Mouse (Mus musculus) kidney, adult 2 months (tissue): ENCODE measurements around the gene Pigh. TPM values are rescaled to one million over a fixed set of nuclear protein-coding genes. Genes with fewer than 3 reads are reported as not detected.

Source experiments
- DNase-seq: peaks from one replicate; pipeline ENCODE4 v3.0.0; 2021
- H3K27ac ChIP-seq: fragments of 200-500 bp; 2 replicates; pipeline ENCODE4 v1.5.1; 2012; ENCODE audit warnings: low read depth, low read length, control low read depth, inconsistent platforms; ENCODE audit not compliant: insufficient read depth
- H3K27me3 ChIP-seq: fragments of 200-500 bp; replicated peaks from 2 replicates; pipeline ENCODE4 v1.6.1; 2012; ENCODE audit warnings: mild to moderate bottlenecking, moderate library complexity, low read length, inconsistent platforms; ENCODE audit not compliant: control insufficient read depth, insufficient read depth
- H3K36me3 ChIP-seq: fragments of 200-500 bp; 2 replicates; pipeline ENCODE4 v1.6.1; 2012; ENCODE audit warnings: mild to moderate bottlenecking, moderate library complexity, low read length, inconsistent platforms; ENCODE audit not compliant: control insufficient read depth, insufficient read depth
- H3K4me1 ChIP-seq: fragments of 200-500 bp; 2 replicates; pipeline ENCODE4 v1.6.1; 2011; ENCODE audit warnings: low read length; ENCODE audit not compliant: control insufficient read depth, insufficient read depth
- H3K4me3 ChIP-seq: fragments of 200-500 bp; 2 replicates; pipeline ENCODE4 v1.5.1; 2011; ENCODE audit warnings: mild to moderate bottlenecking, low read depth, low read length, control low read depth; ENCODE audit not compliant: insufficient read depth
- CTCF ChIP-seq: fragments of 200-500 bp; conservative IDR thresholded peaks from 2 replicates; pipeline ENCODE4 v1.5.1; 2011; ENCODE audit warnings: low read depth, mild to moderate bottlenecking, control low read depth, low read length, moderate library complexity, mixed read lengths; ENCODE audit not compliant: insufficient read depth, insufficient read length
- POLR2A ChIP-seq: fragments of 200-500 bp; IDR thresholded peaks from one replicate; pipeline ENCODE4 v1.6.1; 2011; ENCODE audit warnings: low read depth, low read length, control low read depth
- WGBS: fragments of 180-500 bp; shearing (Covaris S2); methylation state at CpG from one replicate; pipeline ENCODE4 v1.1.7; 2018; 5-methylcytosine and 5-hydroxymethylcytosine counted together
- polyA plus RNA-seq: library from polyadenylated mRNA; depleted of rRNA; stranded (reverse); fragments of >200 nt; gene quantifications from 2 replicates; pipeline ENCODE4 v1.2.3, GENCODE M21; 2012; rRNA removed

Gene Pigh
- polyA plus RNA-seq, 1 experiment = 12.4 TPM

DNA sequence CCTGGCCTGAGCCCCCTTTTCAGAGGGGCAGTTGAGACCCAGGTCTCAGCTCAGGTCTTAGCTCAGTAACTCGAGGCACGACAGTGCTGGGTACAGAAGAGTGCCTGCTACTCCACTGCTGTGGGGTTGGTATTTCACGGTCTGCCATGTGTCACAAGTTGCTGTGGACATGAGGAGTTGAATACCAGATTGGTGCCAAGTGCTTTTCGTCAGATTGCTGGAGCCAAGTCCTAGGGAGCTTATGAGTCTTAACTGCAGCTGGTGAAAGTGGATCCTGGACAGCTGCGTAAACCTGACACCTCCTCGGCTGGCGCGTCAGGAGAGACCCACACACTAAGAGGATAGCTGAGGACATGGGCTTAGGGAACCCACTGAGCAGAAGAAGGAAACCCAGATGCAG lies 44.8 kb downstream of the Pigh start:
- DNase-seq = no peak

DNA sequence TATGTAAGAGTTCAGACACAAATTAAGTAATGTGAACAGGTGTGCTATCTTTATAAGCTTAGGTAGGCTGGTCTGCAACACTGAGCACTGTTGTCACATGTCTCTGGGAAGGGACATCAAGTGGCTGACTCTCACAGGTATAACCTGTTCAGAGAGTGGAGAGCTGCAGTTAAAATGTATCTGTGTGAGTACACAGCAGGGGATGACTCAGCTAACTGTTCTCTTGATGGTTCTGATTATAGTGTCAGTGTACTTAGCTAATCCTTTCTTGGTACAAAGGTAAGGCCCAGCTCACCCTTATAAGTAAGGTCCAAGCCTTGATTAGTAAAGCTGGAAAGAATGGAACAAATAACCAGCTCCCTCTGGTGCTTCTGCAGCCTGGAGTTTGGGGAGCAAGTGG lies 48.0 kb downstream of the Pigh start:
- H3K4me1 ChIP-seq = no peaks in the 10 kb centered on the region
- no peak for DNase-seq
- H3K36me3 ChIP-seq = no peaks in the 10 kb centered on the region; the same call in 1 of the 2 replicates
- H3K27ac ChIP-seq = no peak overlapping the region
- TF ChIP-seq POLR2A (no peak), CTCF (no peak)
- H3K27me3 ChIP-seq = no peaks in the 10 kb centered on the region
- H3K4me3 ChIP-seq = no peak overlapping the region

More for the DNA sequence above, 44.8 kb downstream of the Pigh start:
- H3K4me1 ChIP-seq = no peaks in the 10 kb centered on the region
- H3K4me3 ChIP-seq = no peak overlapping the region
- no peaks in the 10 kb centered on the region for H3K27me3 ChIP-seq
- 68% methylated on average over 8 of the region's 8 CpGs for WGBS
- H3K36me3 ChIP-seq = no peaks in the 10 kb centered on the region; the same call in 1 of the 2 replicates
- no peak for TF ChIP-seq POLR2A
- no peak for TF ChIP-seq CTCF
- no peak overlapping the region for H3K27ac ChIP-seq

- DNase-seq = no peak
- no peak for TF ChIP-seq POLR2A
- no peak for TF ChIP-seq CTCF
- Histone ChIP-seq H3K27me3 (no peaks in the 10 kb centered on the region), H3K4me3 (no peak overlapping the region), H3K4me1 (no peaks in the 10 kb centered on the region), H3K27ac (no peak overlapping the region), H3K36me3 (no peaks in the 10 kb centered on the region; the same call in 1 of the 2 replicates)
- 86% methylated on average over 11 of the region's 11 CpGs for WGBS
Measured at GRCm38 (mm10) chr12:79040201-79040827, 49.1 kb downstream of the Pigh start.

DNA sequence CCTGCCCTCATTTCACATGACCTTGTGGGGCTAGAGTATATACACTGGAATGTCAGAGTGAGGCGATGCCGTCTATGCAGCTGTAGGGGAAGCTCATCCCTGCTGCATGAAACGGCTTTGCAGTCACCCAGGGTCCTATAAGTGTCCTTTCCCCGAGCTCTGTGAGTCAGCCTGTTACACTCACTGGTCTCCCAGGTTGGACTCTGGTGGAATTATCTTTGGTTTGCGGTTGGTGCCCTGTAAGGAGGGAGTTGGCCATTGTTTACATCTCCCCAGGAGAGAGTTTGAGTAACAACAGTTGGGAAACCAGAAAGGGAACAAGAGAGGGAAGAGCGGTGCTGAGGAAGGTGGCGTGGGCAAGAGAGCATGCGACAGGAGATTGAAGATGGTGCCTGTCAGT lies 49.7 kb downstream of the Pigh start:
- H3K4me3 ChIP-seq = no peak overlapping the region
- 89% methylated on average over 8 of the region's 8 CpGs for WGBS
- H3K27me3 ChIP-seq = no peaks in the 10 kb centered on the region
- H3K36me3 ChIP-seq = no peaks in the 10 kb centered on the region; the same call in 1 of the 2 replicates
- no peak for DNase-seq
- H3K27ac ChIP-seq = no peak overlapping the region
- no peaks in the 10 kb centered on the region for H3K4me1 ChIP-seq
- no peak for TF ChIP-seq POLR2A
- TF ChIP-seq CTCF = no peak

DNA sequence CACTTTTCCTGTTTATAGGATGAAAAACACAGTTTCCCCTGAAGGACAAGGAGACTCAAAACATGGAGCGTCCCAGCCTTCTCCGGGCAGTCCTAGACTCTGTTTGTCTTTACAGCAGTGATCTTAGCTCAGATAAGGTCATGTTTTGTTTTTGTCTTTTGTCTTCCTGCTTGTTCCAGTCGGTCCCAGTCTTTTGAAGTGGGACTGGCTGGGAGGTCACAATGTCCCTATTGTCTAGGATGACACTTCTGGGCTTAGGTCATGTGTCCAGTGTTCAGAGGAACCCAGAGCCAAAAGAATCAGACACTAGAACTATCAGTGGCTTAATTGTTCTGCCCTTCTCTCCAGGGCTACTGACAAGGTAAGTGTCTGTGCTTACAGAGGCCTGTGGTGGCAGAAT lies 54.1 kb downstream of the Pigh start:
- TF ChIP-seq POLR2A (no peak), CTCF (no peak)
- no peak for DNase-seq
- 47% methylated on average over 3 of the region's 3 CpGs for WGBS
- H3K27me3 ChIP-seq = no peaks in the 10 kb centered on the region
- no peak overlapping the region for H3K4me3 ChIP-seq
- H3K4me1 ChIP-seq = no peaks in the 10 kb centered on the region
- no peak overlapping the region for H3K27ac ChIP-seq
- no peaks in the 10 kb centered on the region for H3K36me3 ChIP-seq

- no peaks in the 10 kb centered on the region; the same call in 1 of the 2 replicates for H3K4me1 ChIP-seq
- 100% methylated on average over 2 of the region's 2 CpGs for WGBS
Measured at GRCm38 (mm10) chr12:79034331-79034730, 55.1 kb downstream of the Pigh start.

More at GRCm38 (mm10) chr12:79034331-79034730, 55.1 kb downstream of the Pigh start:
- Histone ChIP-seq H3K27me3 (no peaks in the 10 kb centered on the region), H3K36me3 (no peaks in the 10 kb centered on the region), H3K27ac (no peak overlapping the region), H3K4me3 (no peak overlapping the region)
- TF ChIP-seq POLR2A = no peak
- no peak for TF ChIP-seq CTCF
- no peak for DNase-seq

Other genes starting within 250 kb of the Pigh start
- 32.8 and 52.6 TPM in 2 replicates for gene Atp6v1d, start 228.0 kb downstream of the Pigh start, polyA plus RNA-seq
- 9.7 and 14.4 TPM in 2 replicates for gene Eif2s1, start 227.8 kb downstream of the Pigh start, polyA plus RNA-seq
- 2.0 TPM in 2 replicates for gene Plek2, start 182.7 kb downstream of the Pigh start, polyA plus RNA-seq
- gene Tmem229b, start 82.0 kb downstream of the Pigh start, polyA plus RNA-seq = 5.3 and 7.4 TPM in 2 replicates
- 9.3 and 10.8 TPM in 2 replicates for gene Plekhh1, start 60.5 kb downstream of the Pigh start, polyA plus RNA-seq
- gene Arg2, start 41.1 kb upstream of the Pigh start, polyA plus RNA-seq = 19.2 and 26.3 TPM in 2 replicates
- gene Vti1b, start 83.0 kb upstream of the Pigh start, polyA plus RNA-seq = 49.4 and 50.7 TPM in 2 replicates
- 13.0 and 15.2 TPM in 2 replicates for gene Rdh11, start 102.6 kb upstream of the Pigh start, polyA plus RNA-seq
- gene Rdh12, start 119.3 kb upstream of the Pigh start, polyA plus RNA-seq = 0.78 and 0.84 TPM in 2 replicates
- 20.6 and 21.3 TPM in 2 replicates for gene Zfyve26, start 206.7 kb upstream of the Pigh start, polyA plus RNA-seq
- 0.14 TPM in 2 replicates for gene Rad51b, start 207.6 kb upstream of the Pigh start, polyA plus RNA-seq